Mouse (Mus musculus): ENCODE data around the gene Crip1. TPM values are rescaled to one million over a fixed set of nuclear protein-coding genes. Genes with fewer than 3 reads are reported as not detected.

The Crip1 gene
- polyA plus RNA-seq, 1 experiment from 2014 or later: 1,992 TPM

DNA sequence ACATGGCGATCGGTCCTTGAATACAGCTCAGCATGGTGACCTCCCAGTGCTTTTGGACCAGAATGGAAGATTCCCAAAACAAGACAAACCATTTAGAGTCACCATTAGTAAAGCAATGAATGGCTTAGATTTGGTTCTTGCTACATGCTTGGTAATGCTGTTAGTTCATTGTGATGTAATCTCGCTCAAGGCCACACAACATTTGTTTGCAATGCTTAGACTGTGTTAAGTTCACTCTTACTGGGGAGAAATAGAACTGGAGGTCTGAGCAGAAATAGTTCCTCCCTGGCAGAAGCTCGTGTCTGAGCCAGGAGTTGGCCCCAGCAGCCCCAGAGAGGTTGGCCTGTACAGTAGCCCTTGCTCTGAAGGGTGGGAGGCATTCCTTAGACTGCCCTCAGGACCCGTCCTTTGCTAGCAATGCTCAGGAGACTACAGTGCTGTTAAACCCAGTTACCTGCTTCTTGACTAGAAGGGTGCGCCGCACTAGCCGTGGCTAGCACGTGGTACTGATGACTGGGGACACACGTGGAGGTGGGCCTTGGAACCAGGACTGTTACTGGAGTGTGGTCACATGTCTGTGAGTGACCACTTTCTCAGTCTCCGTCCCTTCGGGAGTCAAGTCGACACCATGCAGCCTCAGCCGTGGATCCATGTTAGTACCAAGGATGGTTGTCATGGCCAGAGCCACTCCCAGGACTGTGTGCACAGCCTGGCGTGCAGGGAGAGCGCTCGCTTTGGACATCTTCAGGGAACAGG, 37.4 kb upstream of the Crip1 start:
- ATAC-seq: no peak
- Histone ChIP-seq H3K9me3 (ENCODE audit: control insufficient read depth) (no peaks in the 10 kb centered on the region), H3K4me1 (replicated peaks; ENCODE audit: control insufficient read depth, insufficient read depth, low read length) (no peaks in the 10 kb centered on the region), H3K4me2 (replicated peaks; ENCODE audit: low read depth) (no peak overlapping the region), H3K4me3 (ENCODE audit: low read depth, low read length) (no peak overlapping the region), H3K27me3 (replicated peaks; ENCODE audit: control insufficient read depth, insufficient read depth, low read length) (no peaks in the 10 kb centered on the region), H3K27ac (ENCODE audit: low read depth, low read length) (no peak overlapping the region), H3K9ac (ENCODE audit: low read depth, low read length) (no peak overlapping the region), H3K36me3 (ENCODE audit: control insufficient read depth, insufficient read depth) (peaks cover 12% of the 10 kb centered on the region; the same call in 1 of the 2 replicates)
- 86% methylated on average over 17 of the region's 17 CpGs for WGBS
- no peak for TF ChIP-seq CTCF (IDR thresholded peaks at IDR 0.05; ENCODE audit: low read depth)

DNA sequence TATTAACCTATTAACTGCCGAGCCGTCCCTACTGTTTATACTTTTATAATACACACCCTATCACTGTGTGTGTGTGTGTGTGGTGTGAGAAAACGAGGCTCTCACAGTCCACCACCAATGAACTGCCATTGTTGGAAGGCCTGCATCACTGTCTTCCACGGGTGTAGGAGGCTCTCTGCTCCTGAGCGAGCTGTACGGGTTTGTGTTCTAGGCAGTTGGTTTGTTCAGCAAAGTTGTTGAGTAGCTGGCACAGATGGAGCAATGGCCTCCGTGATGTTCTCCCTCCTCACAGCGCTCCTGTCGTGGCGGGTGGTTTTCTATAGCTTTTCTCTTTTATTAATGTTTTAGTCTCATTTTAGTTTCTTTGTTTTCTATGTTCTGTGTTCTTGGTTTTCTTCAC, 36.3 kb upstream of the Crip1 start:
- Histone ChIP-seq H3K4me1 (replicated peaks; ENCODE audit: control insufficient read depth, insufficient read depth, low read length) (no peaks in the 10 kb centered on the region), H3K4me2 (replicated peaks; ENCODE audit: low read depth) (no peak overlapping the region), H3K36me3 (ENCODE audit: control insufficient read depth, insufficient read depth) (peaks cover 23% of the 10 kb centered on the region; the same call in 1 of the 2 replicates), H3K9ac (ENCODE audit: low read depth, low read length) (no peak overlapping the region), H3K4me3 (ENCODE audit: low read depth, low read length) (no peak overlapping the region), H3K27ac (ENCODE audit: low read depth, low read length) (no peak overlapping the region), H3K27me3 (replicated peaks; ENCODE audit: control insufficient read depth, insufficient read depth, low read length) (no peaks in the 10 kb centered on the region), H3K9me3 (ENCODE audit: control insufficient read depth) (no peaks in the 10 kb centered on the region)
- no peak for ATAC-seq
- TF ChIP-seq CTCF (IDR thresholded peaks at IDR 0.05; ENCODE audit: low read depth): no peak
- WGBS: 89% methylated on average over 10 of the region's 10 CpGs

DNA sequence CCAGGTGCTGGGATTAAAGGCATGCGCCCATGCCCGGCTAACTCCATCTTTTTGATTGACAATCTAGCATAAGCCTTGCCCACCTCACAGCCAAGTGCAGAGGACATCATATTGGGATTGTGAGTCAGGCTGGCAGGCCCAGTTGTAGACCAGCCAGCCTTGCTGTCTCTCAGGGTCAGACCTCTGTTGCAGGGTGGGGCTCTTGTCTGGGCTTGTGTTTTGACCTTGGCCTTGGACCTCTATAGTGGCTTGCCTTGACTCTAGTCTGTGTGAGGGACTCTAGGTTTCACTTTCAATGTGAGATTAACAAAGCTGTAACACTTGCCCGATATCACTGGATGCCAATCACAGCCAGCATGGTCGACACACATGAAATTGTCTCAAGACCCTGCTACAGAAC, 32.0 kb upstream of the Crip1 start:
- Histone ChIP-seq H3K4me2 (replicated peaks; ENCODE audit: low read depth) (no peak overlapping the region), H3K27ac (ENCODE audit: low read depth, low read length) (no peak overlapping the region), H3K27me3 (replicated peaks; ENCODE audit: control insufficient read depth, insufficient read depth, low read length) (no peaks in the 10 kb centered on the region), H3K4me3 (ENCODE audit: low read depth, low read length) (no peak overlapping the region), H3K36me3 (ENCODE audit: control insufficient read depth, insufficient read depth) (peaks cover 58% of the 10 kb centered on the region), H3K9me3 (ENCODE audit: control insufficient read depth) (no peaks in the 10 kb centered on the region), H3K9ac (ENCODE audit: low read depth, low read length) (no peak overlapping the region), H3K4me1 (replicated peaks; ENCODE audit: control insufficient read depth, insufficient read depth, low read length) (no peaks in the 10 kb centered on the region)
- TF ChIP-seq CTCF (IDR thresholded peaks at IDR 0.05; ENCODE audit: low read depth): no peak
- ATAC-seq: peak; percentile 23; the same call in 1 of the 2 replicates
- 72% methylated on average over 4 of the region's 4 CpGs for WGBS

DNA sequence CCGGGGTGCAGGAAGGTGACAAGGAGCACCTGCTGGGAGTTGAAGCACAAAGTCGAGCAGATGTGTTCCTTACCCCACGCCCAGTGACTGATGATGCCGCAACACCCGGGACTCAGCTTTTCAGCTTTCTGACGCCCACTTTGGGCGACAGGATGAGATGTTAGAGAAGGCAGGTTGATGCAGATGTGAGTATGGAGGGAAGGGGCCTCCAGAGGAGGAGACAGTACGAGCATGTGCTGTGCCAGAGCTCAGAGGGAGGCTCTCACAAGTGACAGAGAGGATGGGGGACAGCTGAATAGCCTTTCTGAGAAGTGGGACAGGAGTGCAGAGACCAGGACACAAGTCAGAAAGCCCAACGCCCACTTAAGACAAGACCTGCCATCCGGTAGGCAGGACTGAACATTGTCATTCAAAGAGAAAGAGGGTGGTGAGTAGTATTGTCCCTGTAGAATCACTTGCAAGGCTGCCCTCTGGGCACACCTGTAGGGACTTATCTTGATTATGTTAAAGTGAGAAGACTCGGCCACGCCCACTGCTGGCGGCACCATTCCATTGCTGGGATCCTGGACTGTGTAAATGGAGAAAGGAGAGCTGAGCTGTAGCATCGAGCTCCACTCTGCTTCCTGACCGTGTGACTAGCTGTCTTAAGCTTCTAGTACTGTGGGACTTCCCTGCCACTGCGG, 31.1 kb upstream of the Crip1 start:
- WGBS: 67% methylated on average over 16 of the region's 16 CpGs
- no peak overlapping the region for H3K4me2 ChIP-seq (replicated peaks; ENCODE audit: low read depth)
- TF ChIP-seq CTCF (IDR thresholded peaks at IDR 0.05; ENCODE audit: low read depth): peak; percentile 34; the same call in 1 of the 2 replicates
- H3K27ac ChIP-seq (ENCODE audit: low read depth, low read length): no peak overlapping the region
- H3K4me1 ChIP-seq (replicated peaks; ENCODE audit: control insufficient read depth, insufficient read depth, low read length): no peaks in the 10 kb centered on the region
- no peak overlapping the region for H3K9ac ChIP-seq (ENCODE audit: low read depth, low read length)
- no peaks in the 10 kb centered on the region for H3K27me3 ChIP-seq (replicated peaks; ENCODE audit: control insufficient read depth, insufficient read depth, low read length)
- no peak overlapping the region for H3K4me3 ChIP-seq (ENCODE audit: low read depth, low read length)
- ATAC-seq: peak; percentile 22; the same call in 1 of the 2 replicates
- no peaks in the 10 kb centered on the region for H3K9me3 ChIP-seq (ENCODE audit: control insufficient read depth)
- H3K36me3 ChIP-seq (ENCODE audit: control insufficient read depth, insufficient read depth): peaks cover 59% of the 10 kb centered on the region

DNA sequence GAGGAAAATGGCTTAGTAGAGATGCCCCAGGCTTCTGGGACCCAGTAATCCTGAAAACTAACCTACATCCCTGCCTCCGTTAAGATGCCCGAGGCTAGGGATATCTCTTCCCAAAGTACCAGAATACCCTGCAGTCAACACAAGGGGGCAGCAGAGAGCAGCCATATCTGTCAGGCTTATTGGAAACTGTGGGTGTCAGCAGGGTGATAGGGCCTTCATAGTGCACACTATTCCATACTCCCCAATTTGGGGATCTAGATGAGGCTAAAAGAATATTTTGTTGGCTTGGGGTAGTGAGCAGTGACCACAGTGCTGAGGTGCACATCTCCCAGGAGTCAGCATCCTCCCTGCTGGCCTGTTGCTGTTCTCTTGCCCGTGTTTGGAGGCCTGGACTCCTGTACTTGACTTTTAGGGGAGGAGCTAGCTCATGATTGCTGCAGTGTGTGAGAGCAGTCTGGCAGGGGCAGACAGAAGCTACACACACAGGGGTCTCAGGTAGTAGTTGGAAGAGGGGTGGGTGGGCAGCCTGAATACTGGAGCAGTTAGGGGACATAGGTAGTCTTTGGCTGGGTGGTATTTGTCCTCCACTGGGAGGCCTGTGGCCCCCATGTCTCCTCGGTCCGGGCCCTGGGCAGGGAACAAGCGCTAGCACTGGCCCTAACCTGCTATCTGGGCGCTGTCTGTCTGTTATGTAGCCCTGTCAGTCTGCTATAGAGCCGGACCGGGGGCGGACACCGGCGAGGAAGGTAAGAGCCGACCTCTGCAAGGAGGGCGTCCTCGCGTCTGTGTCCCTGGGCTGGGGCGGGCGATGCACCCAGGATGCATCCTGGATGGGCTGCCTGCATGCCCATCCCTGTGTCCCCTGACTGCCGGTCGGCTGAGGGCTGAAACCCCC, 26.4 kb upstream of the Crip1 start:
- peaks cover 84% of the 10 kb centered on the region for H3K36me3 ChIP-seq (ENCODE audit: control insufficient read depth, insufficient read depth)
- no peaks in the 10 kb centered on the region for H3K4me1 ChIP-seq (replicated peaks; ENCODE audit: control insufficient read depth, insufficient read depth, low read length)
- H3K9ac ChIP-seq (ENCODE audit: low read depth, low read length): no peak overlapping the region
- 86% methylated on average over 20 of the region's 20 CpGs for WGBS
- no peak overlapping the region for H3K27ac ChIP-seq (ENCODE audit: low read depth, low read length)
- ATAC-seq: peak; percentile 36; the same call in 1 of the 2 replicates
- H3K4me3 ChIP-seq (ENCODE audit: low read depth, low read length): no peak overlapping the region
- peak; percentile 97 for TF ChIP-seq CTCF (IDR thresholded peaks at IDR 0.05; ENCODE audit: low read depth)
- H3K4me2 ChIP-seq (replicated peaks; ENCODE audit: low read depth): no peak overlapping the region
- H3K27me3 ChIP-seq (replicated peaks; ENCODE audit: control insufficient read depth, insufficient read depth, low read length): no peaks in the 10 kb centered on the region
- H3K9me3 ChIP-seq (ENCODE audit: control insufficient read depth): no peaks in the 10 kb centered on the region

DNA sequence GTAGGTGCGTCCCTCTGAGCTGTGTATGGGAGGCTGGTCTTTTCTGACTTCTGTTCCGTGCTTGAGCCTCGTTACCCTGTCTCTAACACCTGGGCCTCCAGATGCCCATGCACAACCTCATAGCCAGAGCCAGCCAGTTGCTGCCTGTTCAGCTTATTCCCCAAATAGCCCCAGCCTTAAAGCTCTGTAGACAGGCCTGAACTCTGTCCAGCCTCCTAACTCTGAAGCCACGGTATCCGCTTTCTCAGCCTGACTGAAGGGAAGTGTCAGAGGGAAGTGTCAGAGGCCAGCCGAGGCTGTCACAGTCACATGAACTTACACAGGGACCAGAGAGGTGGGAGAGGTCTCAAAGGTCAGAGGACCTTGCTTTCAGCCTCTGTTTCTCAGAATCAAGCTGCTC, 21.4 kb upstream of the Crip1 start:
- Histone ChIP-seq H3K4me3 (ENCODE audit: low read depth, low read length) (no peak overlapping the region), H3K9ac (ENCODE audit: low read depth, low read length) (no peak overlapping the region), H3K36me3 (ENCODE audit: control insufficient read depth, insufficient read depth) (peaks cover 86% of the 10 kb centered on the region), H3K4me2 (replicated peaks; ENCODE audit: low read depth) (no peak overlapping the region), H3K4me1 (replicated peaks; ENCODE audit: control insufficient read depth, insufficient read depth, low read length) (no peaks in the 10 kb centered on the region), H3K9me3 (ENCODE audit: control insufficient read depth) (no peaks in the 10 kb centered on the region), H3K27me3 (replicated peaks; ENCODE audit: control insufficient read depth, insufficient read depth, low read length) (no peaks in the 10 kb centered on the region), H3K27ac (ENCODE audit: low read depth, low read length) (no peak overlapping the region)
- TF ChIP-seq CTCF (IDR thresholded peaks at IDR 0.05; ENCODE audit: low read depth): no peak
- no peak for ATAC-seq
- 78% methylated on average over 6 of the region's 6 CpGs for WGBS
